Mouse (Mus musculus) midbrain, embryonic 14.5 days (tissue): Measurements from ENCODE around the gene Top2b. TPM values are rescaled to one million over a fixed set of nuclear protein-coding genes. Genes with fewer than 3 reads are reported as not detected.

Source experiments
- ATAC-seq: fragments of 200-750 bp; cut with Nextera tagmentation; 2 replicates; pipeline ENCODE4 v1.8.0; 2017; ENCODE audit warnings: moderate number of reproducible peaks, moderate library complexity; ENCODE audit not compliant: low FRiP score, low TSS enrichment
- DNase-seq: peaks from one replicate; pipeline ENCODE4 v3.0.0-alpha.2; 2015
- H3K27ac ChIP-seq: fragments of 300-500 bp; sonication (generic); replicated peaks from 2 replicates; pipeline ENCODE4 v1.5.1; 2014; ENCODE audit warnings: mild to moderate bottlenecking, low read depth, low read length, moderate library complexity
- H3K27me3 ChIP-seq: fragments of 300-500 bp; sonication (generic); 2 replicates; pipeline ENCODE4 v1.6.1; 2014; ENCODE audit warnings: low read length, control low read depth, mixed read lengths; ENCODE audit not compliant: control insufficient read depth, insufficient read depth
- H3K36me3 ChIP-seq: fragments of 300-500 bp; sonication (generic); 2 replicates; pipeline ENCODE4 v1.6.1; 2014; ENCODE audit warnings: low read length, control low read depth; ENCODE audit not compliant: control insufficient read depth, insufficient read depth
- H3K4me1 ChIP-seq: fragments of 300-500 bp; sonication (generic); 2 replicates; pipeline ENCODE4 v1.6.1; 2014; ENCODE audit warnings: mild to moderate bottlenecking, antibody characterized with exemption, low read length, control low read depth; ENCODE audit not compliant: control insufficient read depth, insufficient read depth
- H3K4me2 ChIP-seq: fragments of 300-500 bp; sonication (generic); 2 replicates; pipeline ENCODE4 v1.6.1; 2014; ENCODE audit warnings: mild to moderate bottlenecking, low read length, moderate library complexity
- H3K4me3 ChIP-seq: fragments of 300-500 bp; sonication (generic); replicated peaks from 2 replicates; pipeline ENCODE4 v1.5.1; 2014; ENCODE audit warnings: low read depth, low read length
- H3K9ac ChIP-seq: fragments of 300-500 bp; sonication (generic); replicated peaks from 2 replicates; pipeline ENCODE4 v1.6.1; 2014; ENCODE audit warnings: mild to moderate bottlenecking, low read length, moderate library complexity
- H3K9me3 ChIP-seq: fragments of 300-500 bp; sonication (generic); 2 replicates; pipeline ENCODE4 v1.6.1; 2016; ENCODE audit warnings: low read length, control low read depth, mixed read lengths; ENCODE audit not compliant: control insufficient read depth
- WGBS: fragments of 180-500 bp; shearing (Covaris S2); extraction: QIAGEN DNeasy Blood & Tissue Kit; methylation state at CpG from one replicate; pipeline ENCODE4 v1.1.7; 2014; 5-methylcytosine and 5-hydroxymethylcytosine counted together
- polyA plus RNA-seq: library from polyadenylated mRNA; unstranded; fragments of >200 nt; fragmentation: Nextera tagmentation; extraction: Ambion mirVana; gene quantifications from 2 replicates; pipeline ENCODE4 v1.2.1, GENCODE M21; 2014

Top2b gene
- polyA plus RNA-seq, 1 experiment from 2014 or later = 207 TPM

- Histone ChIP-seq H3K4me1 (0 out of 2 replicates have a peak, but pooled peaks cover 7% of the 10 kb centered on the region), H3K4me2 (no peak overlapping the region), H3K9me3 (no peaks in the 10 kb centered on the region), H3K27ac (no peak overlapping the region), H3K36me3 (no peaks in the 10 kb centered on the region), H3K4me3 (no peak overlapping the region), H3K27me3 (no peaks in the 10 kb centered on the region), H3K9ac (no peak overlapping the region)
- no peak for ATAC-seq
- no peak for DNase-seq
Observed at GRCm38 (mm10) chr14:16373190-16373589, 8.2 kb downstream of the Top2b start.

- Histone ChIP-seq H3K27ac (peak overlapping the region; percentile 71; the same call in 1 of the 2 replicates), H3K27me3 (no peaks in the 10 kb centered on the region), H3K4me2 (no peak overlapping the region; the same call in 1 of the 2 replicates), H3K36me3 (peaks cover 13% of the 10 kb centered on the region), H3K9ac (no peak overlapping the region), H3K4me3 (no peak overlapping the region), H3K9me3 (no peaks in the 10 kb centered on the region), H3K4me1 (0 out of 2 replicates have a peak, but pooled peaks cover 3% of the 10 kb centered on the region)
- peak; percentile 84 for DNase-seq
- 9% methylated on average over 2 of the region's 2 CpGs for WGBS
- ATAC-seq = peak; percentile 85; the same call in 1 of the 2 replicates
Observed at GRCm38 (mm10) chr14:16379917-16380570, 15.1 kb downstream of the Top2b start.

GRCm38 (mm10) chr14:16384783-16385182, 19.8 kb downstream of the Top2b start:
- Histone ChIP-seq H3K36me3 (peaks cover 27% of the 10 kb centered on the region), H3K27me3 (no peaks in the 10 kb centered on the region), H3K9me3 (no peaks in the 10 kb centered on the region), H3K4me2 (no peak overlapping the region), H3K27ac (no peak overlapping the region), H3K4me3 (no peak overlapping the region), H3K4me1 (0 out of 2 replicates have a peak, but pooled peaks cover 3% of the 10 kb centered on the region), H3K9ac (no peak overlapping the region)
- 71% methylated on average over 1 of the region's 1 CpGs for WGBS
- DNase-seq (no peak), ATAC-seq (no peak)

GRCm38 (mm10) chr14:16405187-16405586, 40.2 kb downstream of the Top2b start:
- DNase-seq (no peak), ATAC-seq (no peak)
- 95% methylated on average over 4 of the region's 4 CpGs for WGBS
- H3K9ac ChIP-seq = no peak overlapping the region
- H3K27ac ChIP-seq = no peak overlapping the region
- no peaks in the 10 kb centered on the region for H3K9me3 ChIP-seq
- no peaks in the 10 kb centered on the region for H3K27me3 ChIP-seq
- no peak overlapping the region for H3K4me2 ChIP-seq
- peaks cover 34% of the 10 kb centered on the region for H3K36me3 ChIP-seq
- H3K4me3 ChIP-seq = no peak overlapping the region
- H3K4me1 ChIP-seq = no peaks in the 10 kb centered on the region

- 90% methylated on average over 4 of the region's 4 CpGs for WGBS
- Histone ChIP-seq H3K9ac (no peak overlapping the region), H3K9me3 (no peaks in the 10 kb centered on the region), H3K36me3 (peaks cover 58% of the 10 kb centered on the region), H3K4me1 (no peaks in the 10 kb centered on the region), H3K27me3 (no peaks in the 10 kb centered on the region), H3K4me2 (no peak overlapping the region), H3K27ac (no peak overlapping the region), H3K4me3 (no peak overlapping the region)
- no peak for ATAC-seq
- DNase-seq = no peak
Observed at GRCm38 (mm10) chr14:16414163-16414562, 49.2 kb downstream of the Top2b start.

- H3K36me3 ChIP-seq = peaks cover 66% of the 10 kb centered on the region
- no peak overlapping the region for H3K27ac ChIP-seq
- 83% methylated on average over 4 of the region's 4 CpGs for WGBS
- no peak for ATAC-seq
- no peak overlapping the region for H3K4me2 ChIP-seq
- no peak overlapping the region for H3K4me3 ChIP-seq
- DNase-seq = no peak
- no peaks in the 10 kb centered on the region for H3K4me1 ChIP-seq
- H3K9me3 ChIP-seq = no peaks in the 10 kb centered on the region
- H3K9ac ChIP-seq = no peak overlapping the region
- no peaks in the 10 kb centered on the region for H3K27me3 ChIP-seq
Observed at GRCm38 (mm10) chr14:16427569-16427968, 62.6 kb downstream of the Top2b start.

GRCm38 (mm10) chr14:16431941-16432499, 67.0 kb downstream of the Top2b start:
- 85% methylated on average over 4 of the region's 4 CpGs for WGBS
- H3K9me3 ChIP-seq = no peaks in the 10 kb centered on the region
- no peak overlapping the region for H3K4me2 ChIP-seq
- no peak overlapping the region for H3K4me3 ChIP-seq
- no peak overlapping the region for H3K27ac ChIP-seq
- no peaks in the 10 kb centered on the region for H3K4me1 ChIP-seq
- DNase-seq (no peak), ATAC-seq (no peak)
- peaks cover 44% of the 10 kb centered on the region for H3K36me3 ChIP-seq
- H3K9ac ChIP-seq = no peak overlapping the region
- H3K27me3 ChIP-seq = no peaks in the 10 kb centered on the region

- ATAC-seq = no peak
- peaks cover 44% of the 10 kb centered on the region for H3K36me3 ChIP-seq
Observed at GRCm38 (mm10) chr14:16432550-16432949, 67.6 kb downstream of the Top2b start.

GRCm38 (mm10) chr14:16433206-16433605, 68.2 kb downstream of the Top2b start:
- 73% methylated on average over 2 of the region's 2 CpGs for WGBS
- Histone ChIP-seq H3K4me2 (no peak overlapping the region), H3K36me3 (peaks cover 43% of the 10 kb centered on the region), H3K27ac (no peak overlapping the region), H3K27me3 (no peaks in the 10 kb centered on the region), H3K9ac (no peak overlapping the region), H3K4me3 (no peak overlapping the region), H3K4me1 (no peaks in the 10 kb centered on the region), H3K9me3 (no peaks in the 10 kb centered on the region)
- DNase-seq (peak; percentile 21), ATAC-seq (no peak)

More at GRCm38 (mm10) chr14:16432550-16432949, 67.6 kb downstream of the Top2b start:
- Histone ChIP-seq H3K4me2 (no peak overlapping the region), H3K4me3 (no peak overlapping the region), H3K9me3 (no peaks in the 10 kb centered on the region), H3K27ac (no peak overlapping the region), H3K9ac (no peak overlapping the region), H3K4me1 (no peaks in the 10 kb centered on the region), H3K27me3 (no peaks in the 10 kb centered on the region)
- no peak for DNase-seq
- WGBS = 94% methylated on average over 3 of the region's 3 CpGs
